Comparison of ENCODE assay signal across 11 mouse cellular contexts in the genomic region with DNA sequence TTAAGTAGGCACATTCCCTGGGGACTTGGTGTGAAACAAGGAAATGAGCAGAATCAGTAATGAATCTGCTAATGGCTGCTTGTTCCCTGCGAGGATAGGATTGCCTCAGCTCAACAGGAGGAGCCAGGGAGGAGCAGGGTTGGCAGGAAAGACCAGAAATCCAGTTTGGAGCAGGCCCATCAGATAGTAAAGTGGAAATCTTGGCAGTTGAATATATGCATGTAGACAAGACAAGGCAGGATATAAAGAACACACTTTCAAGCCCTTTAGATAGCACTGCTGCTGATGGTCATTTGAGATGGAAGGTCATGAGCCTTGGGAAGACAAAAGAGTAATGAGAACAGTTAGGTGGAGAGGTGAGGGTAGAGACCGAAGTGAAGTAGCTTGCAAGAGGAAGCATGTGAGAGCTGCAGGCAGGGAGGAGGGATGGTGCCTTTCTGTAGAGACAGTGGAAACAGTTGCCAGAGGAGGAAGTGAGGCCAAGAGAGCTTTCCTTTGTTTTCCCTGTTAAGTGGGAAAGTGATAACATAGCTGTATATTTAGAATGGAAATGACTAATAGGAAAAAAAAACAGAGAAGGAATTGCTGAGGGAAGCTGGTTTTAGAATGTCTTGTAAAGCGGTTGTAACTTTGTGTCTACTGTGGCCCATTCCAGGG. TPM values are rescaled to one million over a fixed set of nuclear protein-coding genes. Genes with fewer than 3 reads are reported as not detected.
DNase-seq lines count a peak whose midpoint lies in the region; ATAC-seq and TF ChIP-seq lines count a peak whose summit lies in the region.
"Had no signal": no experiment of that assay in that cellular context is flagged by ENCODE, and none has a peak within 500 bp of the region (broad histone marks: within the 10 kb centered on the region; RNA-seq: fewer than 3 reads in every experiment).

No protein-coding gene starts in this region.

- no peak for TF ChIP-seq POLR2A in brain, embryonic 14.5 days (IDR thresholded peaks at IDR 0.05; ENCODE audit: borderline replicate concordance, extremely low read depth, insufficient read depth, insufficient read length, poor library complexity, severe bottlenecking)

- H3K4me1 ChIP-seq in heart, postnatal 0 days (ENCODE audit: control insufficient read depth, insufficient read depth) = peaks cover 21% of the 10 kb centered on the region; the same call in 1 of the 2 replicates
- H3K4me1 ChIP-seq: hindbrain, embryonic 15.5 days; limb, embryonic 13.5 days had no signal

- 31% methylated on average over 3 of the region's 3 CpGs for WGBS in heart, postnatal 0 days

- peak; percentile 85 for ATAC-seq in heart, postnatal 0 days (ENCODE audit: insufficient read depth, low read depth)

- no peak overlapping the region for H3K9ac ChIP-seq in heart, postnatal 0 days (replicated peaks; ENCODE audit: low read depth, low read length)
- H3K9ac ChIP-seq: hindbrain, embryonic 15.5 days; limb, embryonic 13.5 days had no signal

- no peak for DNase-seq in gastrocnemius, adult 2 months
- no peak for DNase-seq in gastrocnemius, adult 8-10 months (ENCODE audit: low spot score in 2 of 2)
- peak; percentile 26 for DNase-seq in brain, embryonic 14.5 days (ENCODE audit: low read depth)
- peak; percentile 85 for DNase-seq in heart, postnatal 0 days (ENCODE audit: low spot score)
- DNase-seq in lung, postnatal 10 days = peak; percentile 44
- no peak for DNase-seq in frontal cortex, postnatal 10 days (ENCODE audit: low spot score in 2 of 2)
- DNase-seq in gastrocnemius, adult 18-20 months (ENCODE audit: low spot score) = no peak
- no peak for DNase-seq in retina, embryonic 14.5 days (ENCODE audit: low spot score)
- DNase-seq: thymus, postnatal 14 days had no signal

- H3K27me3 ChIP-seq in heart, postnatal 0 days (ENCODE audit: control insufficient read depth, insufficient read depth, low read length) = no peaks in the 10 kb centered on the region
- H3K27me3 ChIP-seq: hindbrain, embryonic 15.5 days; limb, embryonic 13.5 days had no signal

- no peak for TF ChIP-seq CTCF in gastrocnemius, adult 2 months (IDR thresholded peaks at IDR 0.05)
- no peak for TF ChIP-seq CTCF in brain, embryonic 14.5 days (IDR thresholded peaks at IDR 0.05; ENCODE audit: borderline replicate concordance, extremely low read depth, insufficient read depth, insufficient read length)
- no peak for TF ChIP-seq CTCF in heart, postnatal 0 days (IDR thresholded peaks at IDR 0.05; ENCODE audit: low read depth)

- intact Hi-C loops in gastrocnemius, adult 2 months (cut with DNase I) = no loop called here

- no peaks in the 10 kb centered on the region for H3K9me3 ChIP-seq in heart, postnatal 0 days (replicated peaks; ENCODE audit: control insufficient read depth, low read length)
- H3K9me3 ChIP-seq: hindbrain, embryonic 15.5 days; limb, embryonic 13.5 days had no signal

- peak overlapping the region; percentile 36 for H3K27ac ChIP-seq in gastrocnemius, adult 2 months
- H3K27ac ChIP-seq in heart, postnatal 0 days (ENCODE audit: low read depth) = peak overlapping the region; percentile 80
- H3K27ac ChIP-seq: hindbrain, embryonic 15.5 days; limb, embryonic 13.5 days had no signal

- no peak for TF ChIP-seq EP300 in heart, postnatal 0 days (IDR thresholded peaks at IDR 0.05; ENCODE audit: low read depth)

- no peak overlapping the region for H3K4me2 ChIP-seq in heart, postnatal 0 days (ENCODE audit: low read depth, low read length)
- H3K4me2 ChIP-seq: hindbrain, embryonic 15.5 days; limb, embryonic 13.5 days had no signal

- H3K36me3 ChIP-seq in heart, postnatal 0 days (replicated peaks; ENCODE audit: control insufficient read depth, insufficient read depth, low read length) = no peaks in the 10 kb centered on the region
- H3K36me3 ChIP-seq: hindbrain, embryonic 15.5 days; limb, embryonic 13.5 days had no signal

- H3K4me3 ChIP-seq in gastrocnemius, adult 2 months = no peak overlapping the region
- no peak overlapping the region for H3K4me3 ChIP-seq in heart, postnatal 0 days (ENCODE audit: low read depth, low read length)
- H3K4me3 ChIP-seq: hindbrain, embryonic 15.5 days; limb, embryonic 13.5 days had no signal

RNA-seq across cellular contexts. Expression of a gene that starts 29.6 kb away (rescaled TPM):
- total RNA-seq in gastrocnemius, adult 2 months (2021) = 1 to 10 TPM; 3.9 to 4.5 TPM
- total RNA-seq in gastrocnemius, adult 8-10 months (2022) = 1 to 10 TPM; 2.4 to 4.4 (median 3.9) TPM
- polyA plus RNA-seq in brain, embryonic 14.5 days (2012; rRNA removed) = 16.3 and 25.1 TPM in 2 replicates
- 3.7 and 3.8 TPM in 2 replicates for total RNA-seq in heart, postnatal 0 days (2014; rRNA removed; ENCODE audit: low replicate concordance)
- 6.0 and 6.8 TPM in 2 replicates for polyA plus RNA-seq in heart, postnatal 0 days (2015; fragmentation: Nextera tagmentation; extraction: Ambion mirVana)
- total RNA-seq in gastrocnemius, adult 18-20 months (2021) = 1 to 10 TPM; 4.8 to 5.4 TPM

RNA-seq across cellular contexts. Expression of a gene that starts 55.3 kb away (rescaled TPM):
- total RNA-seq in gastrocnemius, adult 2 months (2021) = under 1 TPM in 1 of 2 experiments, not detected in 1; 0.54 TPM
- under 1 TPM in 1 of 4 experiments, not detected in 3; 0.38 TPM for total RNA-seq in gastrocnemius, adult 8-10 months (2022)
- 0.38 TPM in 1 of 2 replicates, not detected in the other for polyA plus RNA-seq in brain, embryonic 14.5 days (2012; rRNA removed)
- 2.5 TPM in 1 of 2 replicates, not detected in the other for total RNA-seq in heart, postnatal 0 days (2014; rRNA removed; ENCODE audit: low replicate concordance)
- 0.16 TPM in 1 of 2 replicates, not detected in the other for polyA plus RNA-seq in heart, postnatal 0 days (2015; fragmentation: Nextera tagmentation; extraction: Ambion mirVana)
- total RNA-seq in gastrocnemius, adult 18-20 months (2021) = not detected

Comparison
In these comparisons a context has a peak if more than half of its experiments do, and no peak if none do; other contexts are left out.
1. DNase-seq: peak in brain, embryonic 14.5 days (single experiment), heart, postnatal 0 days (single experiment) and lung, postnatal 10 days (single experiment); none in gastrocnemius, adult 2 months (single experiment), gastrocnemius, adult 8-10 months (0 of 2), frontal cortex, postnatal 10 days (0 of 2), gastrocnemius, adult 18-20 months (single experiment) and retina, embryonic 14.5 days (single experiment).